Mouse (Mus musculus): Measurements from ENCODE around the gene Acat3.

- no peak for TF ChIP-seq CTCF (IDR thresholded peaks at IDR 0.05; ENCODE audit: extremely low read depth, insufficient read length, insufficient replicate concordance, low read depth, low read length)
- no peak for TF ChIP-seq POLR2A (IDR thresholded peaks at IDR 0.05; ENCODE audit: low read depth, low read length)
These were observed 43.6 kb upstream of the Acat3 start for GRCm38 (mm10) chr17:12983988-12984387.

All from small intestine, adult 2 months (tissue).